Mouse (Mus musculus) megakaryocyte, embryonic 14.5 days (primary cell): ENCODE data around the gene Sh3bgrl2.

Experiments used
- FLI1 ChIP-seq: IDR thresholded peaks from 2 replicates; pipeline ENCODE4 v1.6.1; 2012; ENCODE audit warnings: low read length, inconsistent platforms, mixed read lengths
- GATA1 ChIP-seq: IDR thresholded peaks from 3 replicates; pipeline ENCODE4 v1.6.1; 2012; ENCODE audit warnings: mixed read lengths, low read length, inconsistent platforms, borderline replicate concordance

DNA sequence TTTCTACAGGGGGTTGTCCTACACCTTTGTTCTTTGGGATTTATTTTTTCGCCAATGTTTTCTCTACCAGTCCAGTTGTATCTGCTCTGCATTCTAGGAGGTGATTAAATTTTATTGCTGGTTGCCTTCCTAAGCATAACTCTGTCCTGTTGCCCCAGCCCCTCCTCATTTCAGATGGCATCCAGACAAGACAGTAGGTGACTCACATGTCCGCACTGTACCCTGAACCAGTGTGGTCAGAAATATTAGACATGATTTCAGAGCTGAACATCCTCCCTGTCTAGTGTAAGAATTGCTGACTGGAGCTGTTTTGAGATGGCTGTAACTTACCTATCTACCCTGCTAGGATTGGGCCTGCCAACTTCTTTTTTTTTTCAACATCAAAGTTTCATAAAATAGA is 40.9 kb downstream of the Sh3bgrl2 start:
- no peak for TF ChIP-seq FLI1
- no peak for TF ChIP-seq GATA1
